Mouse (Mus musculus) lung, postnatal 10 days (tissue): ENCODE results near the gene Ptpn3.
"Not testable (repeated sequence)": the region's sequence is repeated elsewhere in the genome, so short reads cannot be mapped to it uniquely, and the experiment has no call there.

Source experiments
- DNase-seq: peaks from one replicate; pipeline ENCODE4 v3.0.0; 2021

Ptpn3 gene

DNA sequence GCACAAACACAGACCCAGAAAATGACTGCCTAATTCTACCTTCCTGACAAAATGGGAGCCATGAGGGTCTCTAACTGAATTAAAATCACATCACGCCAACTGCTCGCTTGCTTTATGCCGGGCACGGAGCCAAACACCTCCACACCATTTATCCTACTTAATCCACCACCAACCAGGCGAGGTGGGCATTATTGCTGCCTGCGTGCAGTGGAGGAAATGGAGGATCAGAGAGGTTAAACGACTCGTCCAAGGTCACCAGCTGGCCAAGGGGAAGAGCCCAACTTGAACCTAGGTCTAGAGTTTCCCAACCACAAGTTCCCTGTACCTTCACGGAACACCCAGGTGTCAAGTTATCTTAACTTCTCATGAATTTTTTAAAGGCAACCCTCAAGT, 2.3 kb downstream of the Ptpn3 start:
- DNase-seq, result peak; percentile 14

DNA sequence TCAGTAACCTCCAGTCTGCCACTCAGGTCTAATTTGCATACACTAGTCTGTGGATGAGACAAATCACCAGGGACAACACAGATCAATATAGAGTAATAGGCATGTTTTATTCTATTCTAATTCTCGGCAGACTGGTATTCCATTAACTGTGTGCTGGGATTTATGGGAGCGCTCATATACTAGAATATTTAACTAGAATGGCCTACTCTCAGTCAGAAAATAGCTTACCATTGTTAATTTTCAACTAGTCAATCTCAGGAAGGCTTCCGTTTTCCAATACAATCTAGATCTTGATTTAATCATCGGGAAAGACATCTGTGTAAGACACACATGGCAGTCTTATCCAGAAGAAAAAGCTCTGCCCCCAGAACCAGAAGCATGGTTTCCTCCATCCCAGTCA, 3.5 kb downstream of the Ptpn3 start:
- no peak for DNase-seq

DNA sequence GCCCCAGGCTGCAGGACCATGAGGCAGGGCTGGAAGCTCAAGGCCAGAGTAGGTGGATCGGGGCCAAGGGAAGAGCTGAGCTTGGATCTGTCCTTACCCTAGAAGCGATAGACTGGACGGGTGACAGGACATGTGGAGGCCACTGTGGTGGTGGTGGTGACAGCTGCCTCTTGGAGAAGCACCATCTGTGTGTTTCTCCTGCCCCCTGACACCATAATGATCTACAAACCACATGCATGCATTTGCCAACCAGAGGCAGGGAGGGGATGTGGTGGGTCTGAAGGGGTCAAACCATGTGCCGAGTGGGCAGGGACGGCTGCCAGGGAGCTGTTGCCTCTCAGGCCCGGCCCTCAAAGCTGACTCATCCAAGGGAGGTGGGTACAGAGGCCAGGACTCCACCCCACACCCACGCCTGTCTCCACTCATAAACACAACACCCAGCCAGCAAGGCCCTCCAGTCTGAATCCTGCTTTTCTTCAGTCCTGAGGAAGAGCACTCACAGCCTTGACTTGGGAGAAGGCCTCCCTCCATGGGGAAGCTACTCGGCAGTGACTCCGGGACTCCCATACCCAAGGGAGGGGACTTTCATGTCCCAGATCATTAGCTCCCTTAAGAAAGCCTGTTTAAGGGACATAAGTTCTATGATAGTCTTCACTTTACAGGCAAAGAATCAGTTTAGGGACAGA, 6.5 kb downstream of the Ptpn3 start:
- peak; percentile 92 for DNase-seq

DNA sequence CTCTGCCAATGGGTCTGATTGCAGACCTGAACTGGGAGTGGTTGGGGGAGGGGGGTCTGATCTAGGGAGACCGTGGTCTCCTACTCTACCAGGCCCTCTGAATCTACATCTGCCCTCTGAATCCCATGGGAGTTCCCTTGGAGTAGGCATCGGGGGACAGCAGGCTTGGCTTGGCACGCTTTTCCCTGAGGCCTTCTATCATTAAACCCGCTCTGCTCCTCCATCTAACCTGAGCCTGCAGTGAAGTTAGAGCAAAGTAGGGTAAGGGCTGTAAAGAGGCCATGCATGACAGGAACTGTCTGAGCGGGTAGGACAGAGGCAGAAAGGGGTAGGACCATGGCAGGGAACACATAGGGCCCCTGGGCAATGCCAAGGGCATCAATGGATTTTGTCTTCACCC, 9.0 kb downstream of the Ptpn3 start:
- DNase-seq, result no peak

DNA sequence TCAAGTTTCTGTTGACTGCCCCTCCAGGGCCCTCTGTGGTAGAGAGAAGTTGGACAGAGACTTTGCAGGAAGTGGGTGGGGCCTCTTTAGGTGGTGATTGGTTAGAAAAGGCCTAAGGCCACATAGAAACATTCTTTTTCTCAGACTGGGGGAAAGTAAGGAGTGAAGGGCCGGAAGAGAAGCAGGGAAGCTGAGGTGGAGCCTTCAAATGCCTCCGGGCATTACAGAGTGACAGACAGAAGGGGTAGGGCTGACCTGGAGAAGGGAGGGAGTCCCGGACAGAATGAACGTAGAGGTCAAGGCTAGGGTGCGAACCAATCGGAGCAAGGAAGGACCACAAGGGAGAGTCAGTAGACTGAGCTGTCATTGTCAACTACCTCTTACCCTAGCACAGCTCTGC, 11.6 kb downstream of the Ptpn3 start:
- DNase-seq, result no peak

DNA sequence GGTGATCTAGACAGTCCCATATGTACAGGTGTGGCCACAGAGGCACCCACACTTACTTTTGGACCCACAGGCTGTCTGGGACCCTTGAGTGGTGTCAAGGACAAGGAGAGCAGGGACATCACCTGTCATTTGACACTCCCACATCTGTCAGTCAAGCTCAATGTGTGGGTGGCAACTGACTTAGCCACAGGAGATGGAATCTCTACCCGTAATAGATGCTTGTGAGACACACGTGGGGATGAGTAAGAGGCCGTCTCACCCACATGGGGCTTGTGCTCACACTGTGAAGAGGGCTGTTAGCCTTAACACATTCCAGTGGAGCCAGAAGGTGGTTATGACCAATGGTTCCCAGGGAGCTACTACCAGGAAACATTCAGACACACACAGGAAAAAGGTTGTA, 13.8 kb downstream of the Ptpn3 start:
- DNase-seq, result no peak

DNA sequence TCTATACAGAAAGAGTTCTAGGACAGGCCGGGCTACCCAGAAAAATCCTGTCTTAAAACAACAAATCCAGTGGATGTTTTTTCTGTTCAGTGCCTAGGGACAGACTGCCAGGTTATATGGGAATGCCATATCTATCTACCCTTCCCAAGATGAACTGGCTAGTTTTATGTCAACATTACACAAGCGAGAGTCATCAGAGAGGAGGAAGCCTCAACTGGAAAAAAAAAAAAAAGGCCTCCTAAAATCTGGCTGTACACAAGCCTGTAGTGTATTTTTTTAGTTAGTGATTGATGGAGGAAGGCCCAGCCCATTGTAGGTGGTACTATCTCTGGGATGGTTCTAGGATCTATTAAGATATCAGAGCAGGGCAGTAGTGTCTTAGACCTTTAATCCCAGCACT, 16.4 kb downstream of the Ptpn3 start:
- no peak for DNase-seq

DNA sequence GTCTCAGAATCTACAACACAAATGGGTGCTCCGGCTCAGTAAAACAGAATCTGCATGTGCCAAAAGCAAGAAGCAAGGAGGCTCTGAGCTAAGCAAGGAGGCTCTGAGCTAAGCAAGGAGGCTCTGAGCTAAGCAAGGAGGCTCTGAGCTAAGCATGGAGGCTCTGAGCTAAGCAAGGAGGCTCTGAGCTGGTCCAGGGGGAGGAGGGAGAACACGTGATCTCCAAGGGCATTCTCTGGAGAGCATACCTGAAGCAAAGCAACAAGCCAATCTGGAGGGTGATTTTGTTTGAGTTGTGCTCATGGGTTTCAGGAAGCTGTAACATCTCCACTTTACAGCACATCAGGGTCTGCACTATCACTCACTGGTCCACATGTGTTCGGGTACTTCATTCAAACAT, 18.4 kb downstream of the Ptpn3 start:
- no peak for DNase-seq

DNA sequence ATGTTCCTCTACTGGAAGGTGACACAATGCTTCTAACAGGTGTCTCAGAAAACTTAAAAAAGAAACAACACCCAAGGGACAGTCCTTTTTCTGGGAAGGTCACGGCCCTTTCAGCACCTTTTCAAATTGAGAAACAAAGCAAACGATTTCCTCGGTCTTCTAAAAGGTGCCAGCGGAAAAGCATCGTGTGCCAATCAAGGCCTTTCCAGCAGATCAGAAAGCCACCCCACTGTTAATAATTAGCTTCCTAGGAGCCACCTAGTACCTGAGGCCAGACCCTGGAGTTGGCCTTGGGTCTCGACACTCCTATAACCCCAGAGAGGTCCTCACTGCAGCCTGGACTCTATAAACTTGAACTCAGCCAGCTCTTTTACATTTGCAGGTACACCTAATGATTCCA, 19.0 kb downstream of the Ptpn3 start:
- no peak for DNase-seq

DNA sequence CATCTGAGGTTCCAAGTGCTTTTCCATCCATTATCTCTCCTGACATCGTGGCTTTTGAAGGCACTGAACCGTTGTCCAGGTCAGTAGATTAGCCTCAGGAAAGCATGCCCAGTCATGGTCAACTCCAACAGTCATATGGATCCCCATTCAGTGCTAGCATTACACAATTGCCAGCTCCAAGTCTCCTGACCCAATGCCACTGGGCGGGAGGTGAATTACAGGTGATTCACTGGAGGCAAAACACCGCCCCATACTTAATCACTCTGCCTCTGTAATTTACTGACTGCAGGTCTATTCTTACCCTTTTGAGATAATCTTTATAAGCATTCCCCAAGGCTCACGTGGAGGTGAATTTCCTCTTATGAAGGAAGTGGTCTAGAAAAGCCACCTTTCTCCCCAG, 19.5 kb downstream of the Ptpn3 start:
- DNase-seq, result no peak

DNA sequence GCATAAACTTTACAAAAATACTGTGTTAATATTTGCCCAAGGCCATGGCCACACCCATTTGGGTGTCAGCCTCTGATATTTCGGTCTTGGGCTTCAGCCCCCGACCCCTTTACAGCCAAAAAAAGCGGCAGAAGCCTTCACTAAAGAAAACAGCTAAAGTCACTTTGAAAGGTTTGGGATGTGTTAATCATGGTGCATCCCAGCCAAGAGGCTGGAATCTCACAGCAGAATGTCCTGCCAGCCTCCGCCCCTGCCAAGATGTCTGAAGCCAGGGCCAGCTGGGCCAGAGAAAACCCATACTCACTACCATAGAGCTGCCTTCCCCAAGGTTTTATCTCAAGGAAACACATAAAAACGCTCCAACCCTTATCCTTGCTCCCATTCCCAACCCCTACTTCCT, 20.7 kb downstream of the Ptpn3 start:
- DNase-seq, result peak; percentile 61

DNA sequence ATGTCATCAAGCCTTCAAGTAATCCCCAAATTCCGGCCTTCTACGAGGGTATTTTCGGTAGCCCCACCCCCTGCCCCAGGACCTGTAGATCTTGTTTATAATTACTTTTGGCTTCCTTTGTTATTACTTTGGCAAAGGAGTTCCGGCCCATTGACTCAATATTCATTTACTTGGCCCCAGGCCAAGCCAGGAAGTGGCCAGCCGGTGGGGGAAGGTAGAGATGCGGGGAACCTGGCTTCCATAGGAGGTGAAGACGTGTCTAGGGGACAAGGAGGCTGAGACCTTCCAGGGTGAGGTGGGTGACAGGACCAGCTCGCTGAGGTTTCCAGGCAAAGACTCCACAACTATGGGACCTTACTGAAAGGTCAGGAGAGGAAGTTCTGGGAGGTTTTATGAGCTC, 22.4 kb downstream of the Ptpn3 start:
- DNase-seq, result peak; percentile 47

DNA sequence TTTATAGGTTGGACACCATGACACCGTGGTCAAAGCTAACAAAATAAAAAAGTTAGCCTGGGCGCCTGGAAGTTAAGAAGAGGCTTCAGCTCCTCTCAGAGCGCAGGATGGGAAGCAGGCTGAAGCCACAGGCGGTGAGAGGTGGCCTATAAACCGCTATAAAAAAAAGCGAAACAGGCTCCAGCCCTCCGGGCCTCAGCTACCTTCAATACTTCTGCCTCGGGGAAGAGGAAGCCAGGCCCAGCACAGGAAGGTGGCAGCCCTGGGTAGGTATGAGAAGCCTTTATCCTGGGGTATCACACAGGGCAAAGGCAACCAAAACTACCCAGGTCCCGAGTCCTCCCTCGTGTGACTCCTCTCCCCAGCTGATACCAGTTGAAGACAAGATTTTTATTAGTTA, 22.8 kb downstream of the Ptpn3 start:
- no peak for DNase-seq

DNA sequence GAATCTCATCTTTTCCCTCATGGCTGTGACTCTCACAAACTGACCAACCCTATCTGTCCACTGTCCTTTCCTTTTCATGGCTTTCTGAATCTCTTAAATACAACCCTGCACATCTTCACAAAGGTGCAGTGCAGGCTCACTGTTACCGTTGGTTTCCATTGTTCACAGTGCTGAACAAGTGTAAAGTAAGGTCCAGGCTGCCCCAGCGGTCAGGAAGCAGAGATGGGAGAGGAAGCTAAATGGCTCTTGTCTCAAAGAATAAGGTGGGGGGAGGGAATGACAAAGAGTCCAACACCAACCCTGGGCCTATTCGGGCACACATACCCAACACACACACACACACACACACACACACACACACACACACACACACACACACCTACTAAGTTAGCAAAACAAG, 24.0 kb downstream of the Ptpn3 start:
- no peak for DNase-seq

DNA sequence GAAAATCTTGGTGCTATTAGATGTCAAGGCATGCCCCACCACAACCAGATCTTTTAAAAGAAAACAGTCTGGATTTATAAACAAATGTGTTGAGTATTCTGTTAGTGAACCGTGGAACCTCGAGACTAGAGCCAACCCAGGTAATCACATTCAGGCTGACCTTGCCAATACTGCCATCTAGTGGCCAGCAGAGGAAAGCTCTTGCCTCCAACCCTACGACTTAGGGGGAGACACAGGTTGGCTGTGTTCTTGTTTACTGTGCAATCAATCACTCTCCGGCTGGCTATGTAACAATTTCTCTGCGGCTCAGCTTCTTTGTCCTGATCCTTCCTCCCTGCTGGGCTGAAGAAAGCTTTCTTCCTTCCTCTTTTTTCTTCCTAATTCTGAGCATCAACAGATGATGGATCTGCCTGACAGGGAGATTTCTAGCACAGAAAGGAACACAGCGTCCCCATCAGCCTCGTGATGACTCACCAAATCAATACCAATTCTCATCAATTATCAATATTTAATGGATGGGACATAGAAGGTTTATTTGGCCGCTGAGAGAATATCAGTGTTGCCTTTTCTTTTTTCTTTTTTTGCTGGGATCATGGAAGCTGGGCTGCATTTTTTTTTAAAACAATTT, 26.4 kb downstream of the Ptpn3 start:
- peak; percentile 70 for DNase-seq

DNA sequence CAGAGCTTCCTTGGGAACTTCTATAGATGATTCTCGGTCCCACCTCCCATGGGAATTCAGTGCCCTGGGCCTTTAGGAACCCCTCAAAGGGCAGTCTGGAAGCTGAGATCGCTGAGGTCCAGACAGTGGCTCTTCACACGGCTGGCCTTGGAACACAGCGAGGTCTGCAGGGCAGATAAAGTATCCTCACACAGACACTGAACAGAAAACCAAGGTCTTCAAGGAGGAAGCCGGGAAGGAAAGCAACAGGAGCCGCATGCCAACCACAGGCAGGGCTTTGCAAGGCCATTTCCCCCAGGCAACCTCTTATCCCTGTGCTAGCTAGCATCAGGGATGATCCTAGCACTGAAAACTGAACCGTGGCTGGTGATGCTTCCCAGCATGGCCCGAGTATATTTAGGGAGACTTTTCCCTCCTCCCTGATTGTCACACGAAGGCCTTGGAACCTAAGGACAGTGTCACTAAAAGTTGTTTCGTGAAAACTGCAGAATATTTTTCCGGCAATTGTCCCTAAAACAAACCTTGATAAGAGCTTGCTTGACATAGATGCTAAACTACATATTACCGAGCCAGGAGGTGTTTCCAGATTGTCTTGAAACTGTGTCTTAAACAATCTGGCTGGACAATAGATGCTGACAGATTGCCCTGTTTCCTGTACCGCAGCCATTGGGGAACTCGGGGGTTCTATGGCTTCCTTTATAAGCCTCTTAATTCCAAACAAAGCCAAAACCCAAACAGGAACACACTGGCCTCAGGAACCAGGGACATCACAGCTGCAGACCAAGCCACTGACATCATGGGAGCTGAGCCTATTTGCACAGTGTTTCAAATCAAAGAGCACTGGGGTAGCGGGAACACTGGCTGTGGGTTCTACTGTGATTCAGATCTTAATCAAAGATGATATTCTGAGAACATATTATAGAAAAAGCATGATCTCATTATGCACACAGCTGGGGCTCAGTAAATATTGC, 27.8 kb downstream of the Ptpn3 start:
- DNase-seq, result no peak

DNA sequence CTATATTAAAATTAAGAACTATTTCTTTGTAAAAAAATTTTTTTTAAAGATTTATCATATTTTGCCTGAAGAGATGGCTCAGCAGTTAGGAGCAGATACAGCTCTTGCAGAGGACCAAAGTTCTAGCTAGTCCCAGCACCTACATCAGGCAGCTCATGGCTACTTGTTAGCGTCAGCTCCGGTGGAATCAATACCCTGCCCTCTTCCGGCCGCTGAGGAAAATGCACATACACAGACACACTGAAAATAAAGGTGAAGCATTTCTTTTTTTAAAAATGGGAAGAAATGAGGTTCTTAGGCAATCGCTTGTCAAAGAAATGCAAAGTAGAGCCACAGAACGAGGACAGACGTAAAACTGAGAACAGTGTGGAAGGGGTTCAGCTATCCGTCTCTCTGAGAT, 30.6 kb downstream of the Ptpn3 start:
- DNase-seq, result peak; percentile 24

DNA sequence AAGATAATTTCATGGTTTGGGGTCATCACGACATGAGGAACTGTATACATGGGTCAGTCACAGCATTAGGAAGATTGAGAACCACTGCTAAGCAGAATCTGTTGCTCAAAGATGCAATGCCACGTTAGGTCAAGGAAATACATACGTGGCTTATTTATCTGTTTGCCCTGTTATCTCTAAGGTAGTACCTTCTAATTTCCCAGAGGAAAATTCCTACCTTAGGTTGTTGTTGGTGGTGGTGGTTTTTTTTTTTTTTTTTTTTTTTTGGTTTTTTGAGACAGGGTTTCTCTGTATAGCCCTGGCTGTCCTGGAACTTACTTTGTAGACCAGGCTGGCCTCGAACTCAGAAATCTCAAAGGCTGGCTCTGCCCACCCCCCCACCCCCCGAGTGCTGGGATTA, 31.1 kb downstream of the Ptpn3 start:
- DNase-seq, result not testable (repeated sequence)

DNA sequence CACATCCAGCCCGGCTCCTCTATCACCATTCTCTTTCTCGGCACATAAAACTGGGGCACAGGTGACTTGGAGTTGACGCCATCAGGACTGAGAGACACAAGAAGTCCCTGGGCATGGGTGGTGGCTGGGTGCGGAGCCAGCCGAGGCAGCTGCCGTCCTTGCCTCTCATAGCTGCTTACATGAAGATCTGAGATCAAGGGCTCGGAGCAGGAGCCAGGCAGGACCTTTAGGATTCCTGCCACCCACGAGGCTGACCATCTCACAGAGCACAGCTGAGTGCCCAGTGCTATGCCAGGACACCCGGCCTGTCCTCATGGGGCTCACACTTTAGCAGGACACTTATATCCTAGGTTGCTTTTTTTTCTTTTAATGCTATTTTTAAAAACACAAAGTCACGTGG, 32.3 kb downstream of the Ptpn3 start:
- DNase-seq, result no peak

DNA sequence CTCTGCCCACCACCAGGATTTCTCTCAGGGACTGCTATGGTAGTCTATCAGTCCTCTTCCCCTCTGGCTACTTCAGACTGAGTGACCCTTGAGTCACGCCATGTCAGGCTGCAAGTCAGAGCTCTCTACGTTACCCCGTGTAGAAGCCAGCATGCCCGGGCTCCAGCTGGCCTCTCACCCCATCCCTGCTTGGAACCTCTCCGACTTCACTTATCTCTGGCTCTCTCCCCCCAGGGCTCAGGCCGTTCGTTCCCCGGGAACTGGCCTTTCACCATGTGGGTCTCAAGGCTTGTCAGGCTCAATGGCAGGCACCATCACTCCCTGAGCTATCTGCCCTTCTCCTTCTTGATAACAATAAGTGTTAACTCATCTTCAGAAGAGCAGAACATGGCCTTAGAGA, 33.3 kb downstream of the Ptpn3 start:
- no peak for DNase-seq

DNA sequence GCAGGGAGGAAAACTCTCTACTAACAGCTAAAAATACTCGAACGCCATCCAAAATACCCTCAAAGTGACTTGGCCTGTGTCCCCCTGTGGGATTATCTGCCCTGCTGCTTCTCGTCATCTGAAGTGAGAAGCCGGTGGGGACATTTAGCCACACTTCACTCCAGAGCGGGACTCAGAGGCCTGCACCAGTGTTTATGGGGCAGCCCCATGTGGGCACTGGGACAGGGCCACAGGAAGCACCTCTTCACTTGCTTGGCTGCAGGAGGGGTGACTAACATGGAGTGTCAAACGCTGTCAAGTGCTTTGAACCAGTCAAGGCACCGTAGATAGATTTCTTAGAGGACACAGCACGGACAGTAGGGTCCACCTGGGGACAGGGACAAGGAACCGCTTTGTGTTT, 35.2 kb downstream of the Ptpn3 start:
- no peak for DNase-seq

DNA sequence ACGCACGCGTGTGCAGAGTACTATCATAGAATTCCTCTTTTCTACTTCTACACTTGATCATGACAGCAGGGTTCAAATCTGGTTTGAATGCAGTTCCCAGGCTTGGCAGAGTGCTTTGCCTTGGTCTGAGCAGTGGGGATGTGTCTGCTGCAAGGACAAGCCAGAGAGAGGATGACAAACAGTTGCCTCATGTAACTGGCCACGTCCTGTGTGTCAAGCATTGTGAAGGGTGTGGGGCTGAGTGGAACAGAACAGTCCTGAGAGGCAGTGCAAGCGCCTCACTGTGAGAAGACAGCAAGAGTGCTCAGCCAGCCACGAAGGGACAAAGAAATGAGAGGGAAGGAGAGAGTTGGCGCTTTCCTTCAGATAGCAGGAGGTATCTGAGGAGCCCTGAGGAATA, 37.9 kb downstream of the Ptpn3 start:
- peak; percentile 41 for DNase-seq

DNA sequence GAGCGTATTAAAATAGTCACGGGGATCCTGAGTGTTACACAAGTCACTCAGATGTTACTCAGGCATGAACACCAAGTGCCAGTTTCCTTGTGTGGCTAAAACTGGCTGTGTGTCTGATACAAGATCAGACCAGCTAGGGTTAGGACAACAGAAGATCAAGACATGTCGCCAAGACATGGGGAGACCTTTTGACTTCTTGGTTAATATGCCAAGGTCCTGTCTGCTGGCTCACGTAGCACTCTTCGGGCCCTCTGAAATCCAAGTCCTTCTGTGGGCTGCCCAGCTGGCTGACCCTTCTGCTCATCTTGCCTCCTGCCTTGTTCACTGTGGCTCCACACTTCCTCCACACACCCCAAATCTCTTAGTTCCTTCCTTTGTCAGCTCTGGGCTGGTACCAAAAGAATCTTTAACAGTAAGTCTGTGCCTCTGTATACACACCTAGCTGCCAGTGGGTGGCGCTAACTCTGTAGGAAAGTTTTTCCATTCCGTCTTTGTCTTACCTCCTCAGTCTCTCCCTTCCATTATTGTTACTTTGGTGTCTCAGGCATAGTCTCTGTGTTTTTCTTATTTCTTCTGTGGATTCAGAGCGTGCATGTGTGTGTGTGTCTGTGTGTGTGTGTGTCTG, 38.5 kb downstream of the Ptpn3 start:
- peak; percentile 42 for DNase-seq

DNA sequence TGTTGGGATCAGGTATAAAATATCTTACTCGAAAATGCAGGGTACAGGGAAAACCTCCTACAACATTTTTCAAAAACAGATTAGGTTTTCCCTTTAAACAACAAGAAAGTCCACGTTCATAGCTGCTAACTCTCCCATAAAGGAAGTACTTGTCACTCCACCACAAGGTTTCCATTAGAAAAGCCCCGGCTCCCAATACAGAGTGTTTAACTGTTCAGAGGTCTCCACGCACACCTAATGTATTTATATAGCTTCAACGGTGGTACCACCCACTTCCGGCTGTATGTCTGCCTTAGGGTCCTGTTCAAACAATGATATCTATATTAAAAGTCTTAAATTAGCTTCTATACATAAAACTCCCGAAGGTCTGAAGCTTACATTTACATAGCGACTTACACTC, 39.2 kb downstream of the Ptpn3 start:
- DNase-seq, result no peak
